Mouse (Mus musculus) spleen, adult 2 months (tissue): ENCODE data around the gene Mrps18a. TPM values are rescaled to one million over a fixed set of nuclear protein-coding genes. Genes with fewer than 3 reads are reported as not detected.

Experiments used
- DNase-seq, 2 experiments: peaks; one replicate each; pipeline versions ENCODE4 v3.0.0 to v3.0.0-alpha.2; 2012 to 2021; ENCODE audit warnings: low spot score in 2 of 2, low read depth in 1 of 2
- H3K27ac ChIP-seq: fragments of 200-500 bp; 2 replicates; pipeline ENCODE4 v1.5.1; 2012; ENCODE audit warnings: low read length, inconsistent platforms; ENCODE audit not compliant: insufficient read depth
- H3K27me3 ChIP-seq: fragments of 200-500 bp; 2 replicates; pipeline ENCODE4 v1.6.1; 2012; ENCODE audit warnings: mild to moderate bottlenecking, moderate library complexity, low read length, inconsistent platforms; ENCODE audit not compliant: control insufficient read depth, insufficient read depth
- H3K36me3 ChIP-seq: fragments of 200-500 bp; 2 replicates; pipeline ENCODE4 v1.6.1; 2012; ENCODE audit warnings: mild to moderate bottlenecking, low read length, inconsistent platforms; ENCODE audit not compliant: control insufficient read depth, insufficient read depth
- H3K4me1 ChIP-seq: fragments of 200-500 bp; 2 replicates; pipeline ENCODE4 v1.6.1; 2011; ENCODE audit warnings: inconsistent platforms; ENCODE audit not compliant: control insufficient read depth, insufficient read depth, insufficient read length
- H3K4me3 ChIP-seq: fragments of 200-500 bp; 2 replicates; pipeline ENCODE4 v1.5.1; 2011; ENCODE audit warnings: mild to moderate bottlenecking, inconsistent platforms; ENCODE audit not compliant: insufficient read depth, insufficient read length; ENCODE audit errors: extremely low read depth
- CTCF ChIP-seq: fragments of 200-500 bp; IDR thresholded peaks from 2 replicates; pipeline ENCODE4 v1.5.1; 2011; ENCODE audit warnings: mild to moderate bottlenecking, inconsistent platforms; ENCODE audit not compliant: insufficient read depth, insufficient read length, insufficient replicate concordance; ENCODE audit errors: extremely low read depth
- POLR2A ChIP-seq: fragments of 200-500 bp; IDR thresholded peaks from 2 replicates; pipeline ENCODE4 v1.6.1; 2011; ENCODE audit warnings: low read depth, low read length, inconsistent platforms
- WGBS: fragments of 180-500 bp; shearing (Covaris S2); methylation state at CpG from one replicate; pipeline ENCODE4 v1.1.7; 2018; 5-methylcytosine and 5-hydroxymethylcytosine counted together
- polyA plus RNA-seq: library from polyadenylated mRNA; depleted of rRNA; stranded (reverse); fragments of >200 nt; gene quantifications from 2 replicates; pipeline ENCODE4 v1.2.3, GENCODE M21; 2012

Mrps18a gene
- polyA plus RNA-seq, 1 experiment, result 29.7 TPM

GRCm38 (mm10) chr17:46116881-46117280, 6.1 kb downstream of the Mrps18a start:
- Histone ChIP-seq H3K4me1 (no peaks in the 10 kb centered on the region), H3K27ac (no peak overlapping the region), H3K36me3 (peaks cover 15% of the 10 kb centered on the region), H3K27me3 (no peaks in the 10 kb centered on the region), H3K4me3 (no peak overlapping the region)
- DNase-seq, result no peak
- 85% methylated on average over 3 of the region's 3 CpGs for WGBS
- TF ChIP-seq CTCF, result no peak

- DNase-seq, result no peak
- TF ChIP-seq POLR2A (no peak), CTCF (no peak)
Observed at GRCm38 (mm10) chr17:46117623-46118422, 7.0 kb downstream of the Mrps18a start.

GRCm38 (mm10) chr17:46118423-46118850, 7.7 kb downstream of the Mrps18a start:
- no peak for DNase-seq
- H3K27ac ChIP-seq, result no peak overlapping the region
- no peak overlapping the region for H3K4me3 ChIP-seq

More at GRCm38 (mm10) chr17:46117623-46118422, 7.0 kb downstream of the Mrps18a start:
- H3K27ac ChIP-seq, result no peak overlapping the region
- H3K4me1 ChIP-seq, result no peaks in the 10 kb centered on the region
- no peaks in the 10 kb centered on the region for H3K27me3 ChIP-seq
- H3K4me3 ChIP-seq, result no peak overlapping the region
- peaks cover 20% of the 10 kb centered on the region for H3K36me3 ChIP-seq
- WGBS, result 88% methylated on average over 13 of the region's 13 CpGs

GRCm38 (mm10) chr17:46119641-46120040, 8.9 kb downstream of the Mrps18a start:
- Histone ChIP-seq H3K36me3 (peaks cover 34% of the 10 kb centered on the region), H3K4me1 (no peaks in the 10 kb centered on the region), H3K4me3 (no peak overlapping the region), H3K27ac (no peak overlapping the region), H3K27me3 (no peaks in the 10 kb centered on the region)
- 96% methylated on average over 10 of the region's 10 CpGs for WGBS
- DNase-seq, result no peak
- no peak for TF ChIP-seq POLR2A

More at GRCm38 (mm10) chr17:46118423-46118850, 7.7 kb downstream of the Mrps18a start:
- H3K27me3 ChIP-seq, result no peaks in the 10 kb centered on the region
- H3K36me3 ChIP-seq, result peaks cover 22% of the 10 kb centered on the region
- no peaks in the 10 kb centered on the region for H3K4me1 ChIP-seq
- TF ChIP-seq CTCF, result no peak
- no peak for TF ChIP-seq POLR2A
- WGBS, result 92% methylated on average over 4 of the region's 4 CpGs

- Histone ChIP-seq H3K4me3 (no peak overlapping the region), H3K36me3 (peaks cover 58% of the 10 kb centered on the region), H3K27ac (no peak overlapping the region), H3K27me3 (no peaks in the 10 kb centered on the region), H3K4me1 (no peaks in the 10 kb centered on the region)
- 94% methylated on average over 4 of the region's 4 CpGs for WGBS
- no peak for TF ChIP-seq POLR2A
- no peak for TF ChIP-seq CTCF
- no peak for DNase-seq
Observed at GRCm38 (mm10) chr17:46122791-46123190, 12.0 kb downstream of the Mrps18a start.

- Histone ChIP-seq H3K4me1 (no peaks in the 10 kb centered on the region), H3K36me3 (peaks cover 59% of the 10 kb centered on the region)
Observed at GRCm38 (mm10) chr17:46123285-46123684, 12.5 kb downstream of the Mrps18a start.

GRCm38 (mm10) chr17:46123953-46124700, 13.3 kb downstream of the Mrps18a start:
- DNase-seq, result no peak
- Histone ChIP-seq H3K27me3 (no peaks in the 10 kb centered on the region), H3K27ac (no peak overlapping the region), H3K4me1 (no peaks in the 10 kb centered on the region), H3K4me3 (no peak overlapping the region), H3K36me3 (peaks cover 59% of the 10 kb centered on the region)
- no peak for TF ChIP-seq POLR2A
- no peak for TF ChIP-seq CTCF
- WGBS, result 94% methylated on average over 12 of the region's 12 CpGs

More at GRCm38 (mm10) chr17:46123285-46123684, 12.5 kb downstream of the Mrps18a start:
- no peaks in the 10 kb centered on the region for H3K27me3 ChIP-seq
- whole genome bisulfite sequencing, result 96% methylated on average over 4 of the region's 4 CpGs
- DNase-seq, result no peak
- no peak for TF ChIP-seq CTCF
- TF ChIP-seq POLR2A, result no peak
- no peak overlapping the region for H3K4me3 ChIP-seq
- H3K27ac ChIP-seq, result no peak overlapping the region
